19 mouse cellular contexts compared by ENCODE assay signal in the genomic region with DNA sequence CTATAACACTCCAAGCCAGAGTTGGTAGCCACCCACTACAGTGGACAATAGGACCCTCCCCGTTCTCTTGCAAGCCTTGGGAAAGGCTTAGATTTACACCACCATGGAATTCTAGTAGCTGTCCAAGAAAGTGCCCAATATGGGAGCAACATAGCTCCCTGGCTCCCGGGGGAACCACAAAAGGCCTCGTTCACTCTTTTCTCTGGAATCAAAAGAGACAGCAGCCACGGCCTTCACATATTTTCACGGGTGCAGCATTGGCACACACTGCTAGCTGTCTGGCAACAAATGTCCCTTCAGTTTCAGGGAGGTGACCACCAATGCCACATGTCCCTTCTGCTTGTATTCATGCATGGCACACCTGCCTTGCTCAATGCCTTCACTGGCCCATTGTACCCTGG. TPM values are rescaled to one million over a fixed set of nuclear protein-coding genes. Genes with fewer than 3 reads are reported as not detected.
DNase-seq lines count a peak whose midpoint lies in the region; ATAC-seq lines count a peak whose summit lies in the region.
"Had no signal": no experiment of that assay in that cellular context is flagged by ENCODE, and none has a peak within 500 bp of the region (broad histone marks: within the 10 kb centered on the region; RNA-seq: fewer than 3 reads in every experiment).

No protein-coding gene starts in this region.

- no peaks in the 10 kb centered on the region for H3K36me3 ChIP-seq in forebrain, embryonic 12.5 days (replicated peaks)
- H3K36me3 ChIP-seq in forebrain, embryonic 10.5 days (replicated peaks), result no peaks in the 10 kb centered on the region
- no peaks in the 10 kb centered on the region for H3K36me3 ChIP-seq in midbrain, embryonic 14.5 days (ENCODE audit: control insufficient read depth, insufficient read depth, low read length)
- H3K36me3 ChIP-seq: embryonic facial prominence, embryonic 15.5 days; limb, embryonic 10.5 days had no signal

- no peak overlapping the region for H3K4me2 ChIP-seq in forebrain, embryonic 12.5 days
- H3K4me2 ChIP-seq in midbrain, embryonic 14.5 days (ENCODE audit: low read length), result no peak overlapping the region
- H3K4me2 ChIP-seq: embryonic facial prominence, embryonic 15.5 days; liver, embryonic 11.5 days; lung, embryonic 14.5 days had no signal

- H3K4me1 ChIP-seq in forebrain, embryonic 12.5 days, result peaks cover 20% of the 10 kb centered on the region
- H3K4me1 ChIP-seq in forebrain, embryonic 10.5 days, result peaks cover 20% of the 10 kb centered on the region
- H3K4me1 ChIP-seq in midbrain, embryonic 14.5 days (ENCODE audit: control insufficient read depth, insufficient read depth, low read length), result peaks cover 7% of the 10 kb centered on the region
- H3K4me1 ChIP-seq: embryonic facial prominence, embryonic 15.5 days had no signal

- H3K9me3 ChIP-seq in forebrain, embryonic 12.5 days, result no peaks in the 10 kb centered on the region
- no peaks in the 10 kb centered on the region for H3K9me3 ChIP-seq in forebrain, embryonic 10.5 days
- no peaks in the 10 kb centered on the region for H3K9me3 ChIP-seq in midbrain, embryonic 14.5 days (ENCODE audit: control insufficient read depth, low read length)
- H3K9me3 ChIP-seq: embryonic facial prominence, embryonic 15.5 days; limb, embryonic 10.5 days had no signal

- no peak for DNase-seq in forebrain, embryonic 10.5 days (ENCODE audit: extremely low spot score, low spot score)
- DNase-seq in right cerebral cortex, postnatal 4 days, result peak; percentile 21
- no peak for DNase-seq in right cerebral cortex, adult 18-20 months
- DNase-seq in midbrain, embryonic 14.5 days, result peak; percentile 73
- DNase-seq in heart, adult 11 months, result no peak
- no peak for DNase-seq in embryo, embryonic 10.5 days (ENCODE audit: low spot score)
- DNase-seq in layer of hippocampus, adult 11-12 months (ENCODE audit: low spot score), result no peak
- DNase-seq: adrenal gland, adult 2 months; cerebellum, adult 18-20 months; heart, adult 2 months; kidney, adult 8-10 months; kidney, postnatal 36 days; lung, embryonic 14.5 days; lung, postnatal 4 days had no signal

- no peak overlapping the region for H3K4me3 ChIP-seq in forebrain, embryonic 12.5 days (replicated peaks)
- H3K4me3 ChIP-seq in forebrain, embryonic 10.5 days, result no peak overlapping the region
- no peak overlapping the region for H3K4me3 ChIP-seq in midbrain, embryonic 14.5 days (replicated peaks; ENCODE audit: low read depth, low read length)
- H3K4me3 ChIP-seq: embryonic facial prominence, embryonic 15.5 days; heart, adult 2 months; limb, embryonic 10.5 days had no signal

- H3K27me3 ChIP-seq in forebrain, embryonic 12.5 days, result no peaks in the 10 kb centered on the region
- no peaks in the 10 kb centered on the region for H3K27me3 ChIP-seq in forebrain, embryonic 10.5 days (ENCODE audit: poor library complexity, severe bottlenecking)
- H3K27me3 ChIP-seq in midbrain, embryonic 14.5 days (ENCODE audit: control insufficient read depth, insufficient read depth, low read length), result no peaks in the 10 kb centered on the region
- H3K27me3 ChIP-seq: CH12.LX; embryonic facial prominence, embryonic 15.5 days had no signal

- peak; percentile 64; the same call in 1 of the 2 replicates for ATAC-seq in forebrain, embryonic 12.5 days (ENCODE audit: low FRiP score)
- peak; percentile 76 for ATAC-seq in midbrain, embryonic 14.5 days (ENCODE audit: low FRiP score, low TSS enrichment)

- H3K9ac ChIP-seq in forebrain, embryonic 12.5 days, result no peak overlapping the region
- H3K9ac ChIP-seq in midbrain, embryonic 14.5 days (replicated peaks; ENCODE audit: low read length), result no peak overlapping the region
- H3K9ac ChIP-seq: embryonic facial prominence, embryonic 15.5 days; lung, embryonic 14.5 days had no signal

- 0 out of 2 replicates have a peak overlapping the region, but pooled peaks have one; percentile 4 for H3K27ac ChIP-seq in forebrain, embryonic 12.5 days
- H3K27ac ChIP-seq in forebrain, embryonic 10.5 days, result no peak overlapping the region
- H3K27ac ChIP-seq in midbrain, embryonic 14.5 days (replicated peaks; ENCODE audit: low read depth, low read length), result 0 out of 2 replicates have a peak overlapping the region, but pooled peaks have one; percentile 8
- H3K27ac ChIP-seq: embryonic facial prominence, embryonic 15.5 days; heart, adult 2 months; limb, embryonic 10.5 days had no signal

- WGBS in forebrain, embryonic 12.5 days, result 50% methylated on average over 5 of the region's 5 CpGs
- 84% methylated on average over 5 of the region's 5 CpGs for WGBS in forebrain, embryonic 10.5 days
- WGBS in midbrain, embryonic 14.5 days, result 43% methylated on average over 5 of the region's 5 CpGs

RNA-seq across cellular contexts. Expression of gene Cdh4, which starts 38.6 kb away (rescaled TPM):
- polyA plus RNA-seq in forebrain, embryonic 12.5 days (2016; fragmentation: Nextera tagmentation; extraction: Ambion mirVana), result 29.4 and 30.7 TPM in 2 replicates
- polyA plus RNA-seq in forebrain, embryonic 10.5 days (2016; fragmentation: Nextera tagmentation; extraction: Ambion mirVana), result 16.0 and 17.0 TPM in 2 replicates
- 42.8 and 50.5 TPM in 2 replicates for polyA plus RNA-seq in midbrain, embryonic 14.5 days (2014; fragmentation: Nextera tagmentation; extraction: Ambion mirVana)

Comparison
In these comparisons a context has a peak if more than half of its experiments do, and no peak if none do; other contexts are left out.
1. DNase-seq: peak in right cerebral cortex, postnatal 4 days (single experiment) and midbrain, embryonic 14.5 days (single experiment); none in forebrain, embryonic 10.5 days (single experiment), right cerebral cortex, adult 18-20 months (single experiment), heart, adult 11 months (single experiment), embryo, embryonic 10.5 days (single experiment) and layer of hippocampus, adult 11-12 months (single experiment).